Mouse (Mus musculus): ENCODE measurements around the gene Sost. TPM values are rescaled to one million over a fixed set of nuclear protein-coding genes. Genes with fewer than 3 reads are reported as not detected.
"Not testable (repeated sequence)": the region's sequence is repeated elsewhere in the genome, so short reads cannot be mapped to it uniquely, and the experiment has no call there.

Sost gene
- not detected for total RNA-seq (2021)
- long read RNA-seq, experiment 1 = 0 reads
- long read RNA-seq, experiment 2 = 0 reads

- intact Hi-C loops (cut with DNase I) = loop anchor here (5.0 kb wide), 1 partner anchor 155 kb away; no protein-coding TSS in a partner anchor
- DNase-seq = no peak
Measured at GRCm38 (mm10) chr11:101966965-101967614, at the start of gene Sost. Gene Sost (minus strand): TSS chr11:101967015.

GRCm38 (mm10) chr11:102016136-102016535, 49.3 kb upstream of the Sost start:
- no peak for DNase-seq
- intact Hi-C loops (cut with DNase I) = no loop called here

GRCm38 (mm10) chr11:102015472-102015871, 48.7 kb upstream of the Sost start:
- no peak for DNase-seq
- intact Hi-C loops (cut with DNase I) = no loop called here

- no peak for DNase-seq
- intact Hi-C loops (cut with DNase I) = no loop called here
Measured at GRCm38 (mm10) chr11:102013201-102013600, 46.4 kb upstream of the Sost start.

GRCm38 (mm10) chr11:102011510-102011909, 44.7 kb upstream of the Sost start:
- intact Hi-C loops (cut with DNase I) = no loop called here
- DNase-seq = no peak

- intact Hi-C loops (cut with DNase I) = no loop called here
Measured at GRCm38 (mm10) chr11:102010140-102010539, 43.3 kb upstream of the Sost start.

GRCm38 (mm10) chr11:102008954-102009637, 42.3 kb upstream of the Sost start:
- DNase-seq = no peak
- intact Hi-C loops (cut with DNase I) = no loop called here

More at GRCm38 (mm10) chr11:102010140-102010539, 43.3 kb upstream of the Sost start:
- no peak for DNase-seq

GRCm38 (mm10) chr11:102008372-102008771, 41.6 kb upstream of the Sost start:
- intact Hi-C loops (cut with DNase I) = no loop called here
- no peak for DNase-seq

GRCm38 (mm10) chr11:102006688-102007087, 39.9 kb upstream of the Sost start:
- DNase-seq = no peak
- intact Hi-C loops (cut with DNase I) = no loop called here

- intact Hi-C loops (cut with DNase I) = no loop called here
- DNase-seq = no peak
Measured at GRCm38 (mm10) chr11:102006271-102006670, 39.5 kb upstream of the Sost start.

- intact Hi-C loops (cut with DNase I) = no loop called here
- no peak for DNase-seq
Measured at GRCm38 (mm10) chr11:102004251-102004650, 37.4 kb upstream of the Sost start.

- intact Hi-C loops (cut with DNase I) = no loop called here
- DNase-seq = no peak
Measured at GRCm38 (mm10) chr11:101999466-101999865, 32.7 kb upstream of the Sost start.

- DNase-seq = no peak
- intact Hi-C loops (cut with DNase I) = no loop called here
Measured at GRCm38 (mm10) chr11:101998258-101998657, 31.4 kb upstream of the Sost start.

- intact Hi-C loops (cut with DNase I) = no loop called here
- no peak for DNase-seq
Measured at GRCm38 (mm10) chr11:101995938-101996337, 29.1 kb upstream of the Sost start.

GRCm38 (mm10) chr11:101994100-101994499, 27.3 kb upstream of the Sost start:
- intact Hi-C loops (cut with DNase I) = loop anchor here (5.0 kb wide), 1 partner anchor 143 kb away; no protein-coding TSS in a partner anchor
- no peak for DNase-seq

GRCm38 (mm10) chr11:101992411-101992810, 25.6 kb upstream of the Sost start:
- DNase-seq = no peak
- intact Hi-C loops (cut with DNase I) = loop anchor here (5.0 kb wide), 1 partner anchor 145 kb away; no protein-coding TSS in a partner anchor

GRCm38 (mm10) chr11:101991813-101992212, 25.0 kb upstream of the Sost start:
- intact Hi-C loops (cut with DNase I) = loop anchor here (5.0 kb wide), 1 partner anchor 145 kb away; no protein-coding TSS in a partner anchor
- DNase-seq = no peak

GRCm38 (mm10) chr11:101990244-101990643, 23.4 kb upstream of the Sost start:
- intact Hi-C loops (cut with DNase I) = loop anchor here (5.0 kb wide), 1 partner anchor 147 kb away; no protein-coding TSS in a partner anchor

GRCm38 (mm10) chr11:101986913-101987312, 20.1 kb upstream of the Sost start, which contains the start of gene Dusp3:
Gene Dusp3 (minus strand): TSS chr11:101987013.
- DNase-seq = no peak
- intact Hi-C loops (cut with DNase I) = loop anchor here (1.0 kb wide), 1 partner anchor 51 kb away; no protein-coding TSS in a partner anchor

More at GRCm38 (mm10) chr11:101990244-101990643, 23.4 kb upstream of the Sost start:
- no peak for DNase-seq

- peak; percentile 84 to 88 for DNase-seq
- intact Hi-C loops (cut with DNase I) = loop anchor here (1.0 kb wide), 1 partner anchor 52 kb away; no protein-coding TSS in a partner anchor
Measured at GRCm38 (mm10) chr11:101985990-101986389, 19.2 kb upstream of the Sost start.

- intact Hi-C loops (cut with DNase I); DNase-seq: not testable (repeated sequence)
Measured at GRCm38 (mm10) chr11:101985450-101985849, 18.6 kb upstream of the Sost start.
